Mouse (Mus musculus): Measurements from ENCODE around the gene Shisa9. TPM values are rescaled to one million over a fixed set of nuclear protein-coding genes. Genes with fewer than 3 reads are reported as not detected.

The Shisa9 gene
- polyA plus RNA-seq, 1 experiment from 2014 or later: 0.99 TPM

- no peak overlapping the region for H3K27ac ChIP-seq (ENCODE audit: low read depth, low read length)
- no peak overlapping the region for H3K9ac ChIP-seq (ENCODE audit: low read depth, low read length)
- ATAC-seq (replicated peaks; ENCODE audit: low FRiP score): no peak
- no peaks in the 10 kb centered on the region for H3K36me3 ChIP-seq (ENCODE audit: control insufficient read depth, insufficient read depth, low read length)
- no peaks in the 10 kb centered on the region for H3K9me3 ChIP-seq (ENCODE audit: control insufficient read depth, low read length)
- no peak overlapping the region for H3K4me2 ChIP-seq
- WGBS: 92% methylated on average over 1 of the region's 1 CpGs
- no peak for DNase-seq (ENCODE audit: low spot score)
- H3K4me1 ChIP-seq (replicated peaks; ENCODE audit: control insufficient read depth, insufficient read depth, low read length): no peaks in the 10 kb centered on the region
- H3K27me3 ChIP-seq (replicated peaks; ENCODE audit: control insufficient read depth, insufficient read depth, low read length): no peaks in the 10 kb centered on the region
- no peak overlapping the region for H3K4me3 ChIP-seq (ENCODE audit: low read depth, low read length)
Observed at GRCm38 (mm10) chr16:12209355-12209754, 225.4 kb downstream of the Shisa9 start.

- Histone ChIP-seq H3K9ac (ENCODE audit: low read depth, low read length) (no peak overlapping the region), H3K27ac (ENCODE audit: low read depth, low read length) (no peak overlapping the region), H3K4me2 (no peak overlapping the region), H3K4me1 (replicated peaks; ENCODE audit: control insufficient read depth, insufficient read depth, low read length) (no peaks in the 10 kb centered on the region), H3K36me3 (ENCODE audit: control insufficient read depth, insufficient read depth, low read length) (no peaks in the 10 kb centered on the region), H3K9me3 (ENCODE audit: control insufficient read depth, low read length) (no peaks in the 10 kb centered on the region), H3K27me3 (replicated peaks; ENCODE audit: control insufficient read depth, insufficient read depth, low read length) (no peaks in the 10 kb centered on the region), H3K4me3 (ENCODE audit: low read depth, low read length) (no peak overlapping the region)
- WGBS: 80% methylated on average over 2 of the region's 2 CpGs
- no peak for DNase-seq (ENCODE audit: low spot score)
- no peak for ATAC-seq (replicated peaks; ENCODE audit: low FRiP score)
Observed at GRCm38 (mm10) chr16:12209819-12210218, 225.9 kb downstream of the Shisa9 start.

GRCm38 (mm10) chr16:12214018-12214417, 230.1 kb downstream of the Shisa9 start:
- no peaks in the 10 kb centered on the region for H3K27me3 ChIP-seq (replicated peaks; ENCODE audit: control insufficient read depth, insufficient read depth, low read length)
- no peak overlapping the region for H3K4me2 ChIP-seq
- 88% methylated on average over 2 of the region's 2 CpGs for WGBS
- H3K9me3 ChIP-seq (ENCODE audit: control insufficient read depth, low read length): no peaks in the 10 kb centered on the region
- no peaks in the 10 kb centered on the region for H3K36me3 ChIP-seq (ENCODE audit: control insufficient read depth, insufficient read depth, low read length)
- DNase-seq (ENCODE audit: low spot score) (no peak), ATAC-seq (replicated peaks; ENCODE audit: low FRiP score) (no peak)
- H3K27ac ChIP-seq (ENCODE audit: low read depth, low read length): no peak overlapping the region
- H3K4me1 ChIP-seq (replicated peaks; ENCODE audit: control insufficient read depth, insufficient read depth, low read length): no peaks in the 10 kb centered on the region
- H3K9ac ChIP-seq (ENCODE audit: low read depth, low read length): no peak overlapping the region
- H3K4me3 ChIP-seq (ENCODE audit: low read depth, low read length): no peak overlapping the region

- 70% methylated on average over 13 of the region's 13 CpGs for WGBS
- Histone ChIP-seq H3K9ac (ENCODE audit: low read depth, low read length) (no peak overlapping the region), H3K27ac (ENCODE audit: low read depth, low read length) (no peak overlapping the region), H3K4me3 (ENCODE audit: low read depth, low read length) (no peak overlapping the region), H3K4me2 (no peak overlapping the region), H3K9me3 (ENCODE audit: control insufficient read depth, low read length) (no peaks in the 10 kb centered on the region), H3K27me3 (replicated peaks; ENCODE audit: control insufficient read depth, insufficient read depth, low read length) (no peaks in the 10 kb centered on the region), H3K4me1 (replicated peaks; ENCODE audit: control insufficient read depth, insufficient read depth, low read length) (no peaks in the 10 kb centered on the region), H3K36me3 (ENCODE audit: control insufficient read depth, insufficient read depth, low read length) (no peaks in the 10 kb centered on the region)
- ATAC-seq (replicated peaks; ENCODE audit: low FRiP score) (no peak), DNase-seq (ENCODE audit: low spot score) (no peak)
Observed at GRCm38 (mm10) chr16:12217289-12218150, 233.6 kb downstream of the Shisa9 start.

GRCm38 (mm10) chr16:12218151-12218532, 234.2 kb downstream of the Shisa9 start:
- H3K9me3 ChIP-seq (ENCODE audit: control insufficient read depth, low read length): no peaks in the 10 kb centered on the region
- no peak overlapping the region for H3K4me3 ChIP-seq (ENCODE audit: low read depth, low read length)
- H3K4me2 ChIP-seq: no peak overlapping the region
- no peak overlapping the region for H3K9ac ChIP-seq (ENCODE audit: low read depth, low read length)
- no peaks in the 10 kb centered on the region for H3K4me1 ChIP-seq (replicated peaks; ENCODE audit: control insufficient read depth, insufficient read depth, low read length)
- no peak for ATAC-seq (replicated peaks; ENCODE audit: low FRiP score)
- no peaks in the 10 kb centered on the region for H3K36me3 ChIP-seq (ENCODE audit: control insufficient read depth, insufficient read depth, low read length)
- 73% methylated on average over 2 of the region's 2 CpGs for WGBS
- DNase-seq (ENCODE audit: low spot score): no peak
- no peak overlapping the region for H3K27ac ChIP-seq (ENCODE audit: low read depth, low read length)
- H3K27me3 ChIP-seq (replicated peaks; ENCODE audit: control insufficient read depth, insufficient read depth, low read length): no peaks in the 10 kb centered on the region

- Histone ChIP-seq H3K4me2 (no peak overlapping the region), H3K4me1 (replicated peaks; ENCODE audit: control insufficient read depth, insufficient read depth, low read length) (no peaks in the 10 kb centered on the region), H3K9ac (ENCODE audit: low read depth, low read length) (no peak overlapping the region), H3K27me3 (replicated peaks; ENCODE audit: control insufficient read depth, insufficient read depth, low read length) (no peaks in the 10 kb centered on the region), H3K9me3 (ENCODE audit: control insufficient read depth, low read length) (no peaks in the 10 kb centered on the region), H3K4me3 (ENCODE audit: low read depth, low read length) (no peak overlapping the region), H3K36me3 (ENCODE audit: control insufficient read depth, insufficient read depth, low read length) (no peaks in the 10 kb centered on the region), H3K27ac (ENCODE audit: low read depth, low read length) (no peak overlapping the region)
- 79% methylated on average over 3 of the region's 3 CpGs for WGBS
- DNase-seq (ENCODE audit: low spot score) (no peak), ATAC-seq (replicated peaks; ENCODE audit: low FRiP score) (no peak)
Observed at GRCm38 (mm10) chr16:12219821-12220220, 235.9 kb downstream of the Shisa9 start.

GRCm38 (mm10) chr16:12223537-12223936, 239.6 kb downstream of the Shisa9 start:
- no peak for ATAC-seq (replicated peaks; ENCODE audit: low FRiP score)
- DNase-seq (ENCODE audit: low spot score): no peak
- Histone ChIP-seq H3K4me3 (ENCODE audit: low read depth, low read length) (no peak overlapping the region), H3K4me2 (no peak overlapping the region), H3K4me1 (replicated peaks; ENCODE audit: control insufficient read depth, insufficient read depth, low read length) (no peaks in the 10 kb centered on the region), H3K36me3 (ENCODE audit: control insufficient read depth, insufficient read depth, low read length) (no peaks in the 10 kb centered on the region), H3K27me3 (replicated peaks; ENCODE audit: control insufficient read depth, insufficient read depth, low read length) (no peaks in the 10 kb centered on the region), H3K9ac (ENCODE audit: low read depth, low read length) (no peak overlapping the region), H3K27ac (ENCODE audit: low read depth, low read length) (no peak overlapping the region), H3K9me3 (ENCODE audit: control insufficient read depth, low read length) (no peaks in the 10 kb centered on the region)
- WGBS: 83% methylated on average over 2 of the region's 2 CpGs

- Histone ChIP-seq H3K27me3 (replicated peaks; ENCODE audit: control insufficient read depth, insufficient read depth, low read length) (no peaks in the 10 kb centered on the region), H3K36me3 (ENCODE audit: control insufficient read depth, insufficient read depth, low read length) (no peaks in the 10 kb centered on the region), H3K27ac (ENCODE audit: low read depth, low read length) (no peak overlapping the region), H3K4me3 (ENCODE audit: low read depth, low read length) (no peak overlapping the region), H3K9ac (ENCODE audit: low read depth, low read length) (no peak overlapping the region), H3K9me3 (ENCODE audit: control insufficient read depth, low read length) (no peaks in the 10 kb centered on the region), H3K4me1 (replicated peaks; ENCODE audit: control insufficient read depth, insufficient read depth, low read length) (no peaks in the 10 kb centered on the region), H3K4me2 (no peak overlapping the region)
- no peak for ATAC-seq (replicated peaks; ENCODE audit: low FRiP score)
- DNase-seq (ENCODE audit: low spot score): no peak
- WGBS: 69% methylated on average over 3 of the region's 3 CpGs
Observed at GRCm38 (mm10) chr16:12226937-12227336, 243.0 kb downstream of the Shisa9 start.

GRCm38 (mm10) chr16:12233288-12233687, 249.4 kb downstream of the Shisa9 start:
- 49% methylated on average over 3 of the region's 3 CpGs for WGBS
- no peaks in the 10 kb centered on the region for H3K9me3 ChIP-seq (ENCODE audit: control insufficient read depth, low read length)

More at GRCm38 (mm10) chr16:12233288-12233687, 249.4 kb downstream of the Shisa9 start:
- Histone ChIP-seq H3K4me1 (replicated peaks; ENCODE audit: control insufficient read depth, insufficient read depth, low read length) (no peaks in the 10 kb centered on the region), H3K27me3 (replicated peaks; ENCODE audit: control insufficient read depth, insufficient read depth, low read length) (no peaks in the 10 kb centered on the region), H3K27ac (ENCODE audit: low read depth, low read length) (no peak overlapping the region), H3K36me3 (ENCODE audit: control insufficient read depth, insufficient read depth, low read length) (no peaks in the 10 kb centered on the region), H3K4me2 (no peak overlapping the region), H3K4me3 (ENCODE audit: low read depth, low read length) (no peak overlapping the region), H3K9ac (ENCODE audit: low read depth, low read length) (no peak overlapping the region)
- DNase-seq (ENCODE audit: low spot score) (no peak), ATAC-seq (replicated peaks; ENCODE audit: low FRiP score) (no peak)

All from liver, embryonic 11.5 days (tissue).